ENCODE assay signal across 9 mouse cellular contexts in genomic region chr7:111937547-111937946, GRCm38 (mm10).
"Had no signal": no experiment of that assay in that cellular context is flagged by ENCODE, and none has a peak within 500 bp of the region (broad histone marks: within the 10 kb centered on the region; RNA-seq: fewer than 3 reads in every experiment).

No protein-coding gene starts in this region.

- DNase-seq: liver, embryonic 13.5 days; liver, postnatal 0 days; lung, adult 2 months; lung, postnatal 14 days; lung, postnatal 36 days; right cerebral cortex, postnatal 14 days; thymus, adult 18-20 months; thymus, postnatal 25 days; thymus, postnatal 4 days had no signal
